Mouse (Mus musculus): ENCODE measurements around the gene Pdpk1. TPM values are rescaled to one million over a fixed set of nuclear protein-coding genes. Genes with fewer than 3 reads are reported as not detected.

Gene Pdpk1
- polyA plus RNA-seq, 1 experiment from 2014 or later: 41.2 TPM

- H3K36me3 ChIP-seq (ENCODE audit: control insufficient read depth, insufficient read depth, low read length): no peaks in the 10 kb centered on the region
- peaks cover 3% of the 10 kb centered on the region; the same call in 1 of the 2 replicates for H3K4me1 ChIP-seq (ENCODE audit: control insufficient read depth, insufficient read depth, low read length)
- H3K4me2 ChIP-seq: no peak overlapping the region
- H3K27me3 ChIP-seq (ENCODE audit: control insufficient read depth, insufficient read depth, low read length): no peaks in the 10 kb centered on the region
- WGBS: 70% methylated on average over 3 of the region's 3 CpGs
- no peak overlapping the region for H3K9ac ChIP-seq (ENCODE audit: low read length)
- H3K27ac ChIP-seq (ENCODE audit: low read depth, low read length): no peak overlapping the region
- H3K4me3 ChIP-seq (ENCODE audit: low read depth, low read length): no peak overlapping the region
- no peak for DNase-seq (ENCODE audit: low spot score, missing footprints)
- no peaks in the 10 kb centered on the region for H3K9me3 ChIP-seq (ENCODE audit: control insufficient read depth, low read length)
- ATAC-seq (ENCODE audit: low FRiP score): no peak
Measured at GRCm38 (mm10) chr17:24154463-24154862, 3.7 kb upstream of the Pdpk1 start.

GRCm38 (mm10) chr17:24151890-24152563, 1.3 kb upstream of the Pdpk1 start:
- Histone ChIP-seq H3K27me3 (ENCODE audit: control insufficient read depth, insufficient read depth, low read length) (no peaks in the 10 kb centered on the region), H3K4me1 (ENCODE audit: control insufficient read depth, insufficient read depth, low read length) (peaks cover 3% of the 10 kb centered on the region; the same call in 1 of the 2 replicates), H3K4me2 (peak overlapping the region; percentile 51), H3K36me3 (ENCODE audit: control insufficient read depth, insufficient read depth, low read length) (no peaks in the 10 kb centered on the region), H3K9me3 (ENCODE audit: control insufficient read depth, low read length) (no peaks in the 10 kb centered on the region), H3K9ac (ENCODE audit: low read length) (peak overlapping the region; percentile 45), H3K27ac (ENCODE audit: low read depth, low read length) (no peak overlapping the region), H3K4me3 (ENCODE audit: low read depth, low read length) (peak overlapping the region; percentile 28)
- ATAC-seq (ENCODE audit: low FRiP score): peak; percentile 87
- 2% methylated on average over 26 of the region's 26 CpGs for WGBS
- DNase-seq (ENCODE audit: low spot score, missing footprints): peak; percentile 96

- 18% methylated on average over 7 of the region's 7 CpGs for WGBS
- no peak overlapping the region for H3K27ac ChIP-seq (ENCODE audit: low read depth, low read length)
- H3K4me3 ChIP-seq (ENCODE audit: low read depth, low read length): no peak overlapping the region
- DNase-seq (ENCODE audit: low spot score, missing footprints): peak; percentile 81
- ATAC-seq (ENCODE audit: low FRiP score): no peak
- H3K36me3 ChIP-seq (ENCODE audit: control insufficient read depth, insufficient read depth, low read length): no peaks in the 10 kb centered on the region
- peaks cover 3% of the 10 kb centered on the region; the same call in 1 of the 2 replicates for H3K4me1 ChIP-seq (ENCODE audit: control insufficient read depth, insufficient read depth, low read length)
- no peaks in the 10 kb centered on the region for H3K9me3 ChIP-seq (ENCODE audit: control insufficient read depth, low read length)
- no peaks in the 10 kb centered on the region for H3K27me3 ChIP-seq (ENCODE audit: control insufficient read depth, insufficient read depth, low read length)
- no peak overlapping the region for H3K9ac ChIP-seq (ENCODE audit: low read length)
- no peak overlapping the region; the same call in 1 of the 2 replicates for H3K4me2 ChIP-seq
Measured at GRCm38 (mm10) chr17:24151382-24151781, 658 bp upstream of the Pdpk1 start.

GRCm38 (mm10) chr17:24149421-24149820, 1.3 kb downstream of the Pdpk1 start:
- Histone ChIP-seq H3K4me1 (ENCODE audit: control insufficient read depth, insufficient read depth, low read length) (peaks cover 3% of the 10 kb centered on the region; the same call in 1 of the 2 replicates), H3K4me2 (no peak overlapping the region), H3K4me3 (ENCODE audit: low read depth, low read length) (no peak overlapping the region), H3K36me3 (ENCODE audit: control insufficient read depth, insufficient read depth, low read length) (no peaks in the 10 kb centered on the region), H3K9me3 (ENCODE audit: control insufficient read depth, low read length) (no peaks in the 10 kb centered on the region), H3K27ac (ENCODE audit: low read depth, low read length) (no peak overlapping the region), H3K9ac (ENCODE audit: low read length) (no peak overlapping the region), H3K27me3 (ENCODE audit: control insufficient read depth, insufficient read depth, low read length) (no peaks in the 10 kb centered on the region)
- WGBS: 86% methylated on average over 7 of the region's 7 CpGs
- peak; percentile 74 for DNase-seq (ENCODE audit: low spot score, missing footprints)
- no peak for ATAC-seq (ENCODE audit: low FRiP score)

GRCm38 (mm10) chr17:24142897-24143296, 7.8 kb downstream of the Pdpk1 start:
- Histone ChIP-seq H3K27me3 (ENCODE audit: control insufficient read depth, insufficient read depth, low read length) (no peaks in the 10 kb centered on the region), H3K9me3 (ENCODE audit: control insufficient read depth, low read length) (no peaks in the 10 kb centered on the region), H3K36me3 (ENCODE audit: control insufficient read depth, insufficient read depth, low read length) (no peaks in the 10 kb centered on the region), H3K4me3 (ENCODE audit: low read depth, low read length) (no peak overlapping the region), H3K4me2 (no peak overlapping the region), H3K27ac (ENCODE audit: low read depth, low read length) (no peak overlapping the region), H3K4me1 (ENCODE audit: control insufficient read depth, insufficient read depth, low read length) (peaks cover 16% of the 10 kb centered on the region), H3K9ac (ENCODE audit: low read length) (no peak overlapping the region)
- DNase-seq (ENCODE audit: low spot score, missing footprints) (no peak), ATAC-seq (ENCODE audit: low FRiP score) (no peak)
- 48% methylated on average over 2 of the region's 2 CpGs for WGBS

GRCm38 (mm10) chr17:24141425-24141920, 9.3 kb downstream of the Pdpk1 start:
- DNase-seq (ENCODE audit: low spot score, missing footprints): peak; percentile 99
- WGBS: under 1% methylated on average over 46 of the region's 57 CpGs
- peaks cover 16% of the 10 kb centered on the region for H3K4me1 ChIP-seq (ENCODE audit: control insufficient read depth, insufficient read depth, low read length)

GRCm38 (mm10) chr17:24140845-24141424, 9.8 kb downstream of the Pdpk1 start:
- H3K4me3 ChIP-seq (ENCODE audit: low read depth, low read length): peak overlapping the region; percentile 99
- H3K27me3 ChIP-seq (ENCODE audit: control insufficient read depth, insufficient read depth, low read length): no peaks in the 10 kb centered on the region
- peak overlapping the region; percentile 97 for H3K4me2 ChIP-seq
- peak overlapping the region; percentile 48; the same call in 1 of the 2 replicates for H3K27ac ChIP-seq (ENCODE audit: low read depth, low read length)
- under 1% methylated on average over 43 of the region's 43 CpGs for whole genome bisulfite sequencing
- H3K36me3 ChIP-seq (ENCODE audit: control insufficient read depth, insufficient read depth, low read length): no peaks in the 10 kb centered on the region
- DNase-seq (ENCODE audit: low spot score, missing footprints) (peak; percentile 87), ATAC-seq (ENCODE audit: low FRiP score) (peak; percentile 7; the same call in 1 of the 2 replicates)
- peak overlapping the region; percentile 90 for H3K9ac ChIP-seq (ENCODE audit: low read length)
- H3K9me3 ChIP-seq (ENCODE audit: control insufficient read depth, low read length): no peaks in the 10 kb centered on the region
- peaks cover 16% of the 10 kb centered on the region for H3K4me1 ChIP-seq (ENCODE audit: control insufficient read depth, insufficient read depth, low read length)

More at GRCm38 (mm10) chr17:24141425-24141920, 9.3 kb downstream of the Pdpk1 start:
- peak overlapping the region; percentile 90 for H3K9ac ChIP-seq (ENCODE audit: low read length)
- peak overlapping the region; percentile 99 for H3K4me3 ChIP-seq (ENCODE audit: low read depth, low read length)
- H3K9me3 ChIP-seq (ENCODE audit: control insufficient read depth, low read length): no peaks in the 10 kb centered on the region
- H3K4me2 ChIP-seq: peak overlapping the region; percentile 97
- peak; percentile 99 for ATAC-seq (ENCODE audit: low FRiP score)
- H3K27ac ChIP-seq (ENCODE audit: low read depth, low read length): peak overlapping the region; percentile 48; the same call in 1 of the 2 replicates
- H3K27me3 ChIP-seq (ENCODE audit: control insufficient read depth, insufficient read depth, low read length): no peaks in the 10 kb centered on the region
- no peaks in the 10 kb centered on the region for H3K36me3 ChIP-seq (ENCODE audit: control insufficient read depth, insufficient read depth, low read length)

GRCm38 (mm10) chr17:24139968-24140367, 10.8 kb downstream of the Pdpk1 start:
- H3K4me2 ChIP-seq: peak overlapping the region; percentile 97
- H3K4me3 ChIP-seq (ENCODE audit: low read depth, low read length): peak overlapping the region; percentile 99
- no peak overlapping the region for H3K9ac ChIP-seq (ENCODE audit: low read length)
- no peak overlapping the region for H3K27ac ChIP-seq (ENCODE audit: low read depth, low read length)
- no peaks in the 10 kb centered on the region for H3K36me3 ChIP-seq (ENCODE audit: control insufficient read depth, insufficient read depth, low read length)
- DNase-seq (ENCODE audit: low spot score, missing footprints) (no peak), ATAC-seq (ENCODE audit: low FRiP score) (no peak)
- 95% methylated on average over 4 of the region's 4 CpGs for WGBS
- H3K4me1 ChIP-seq (ENCODE audit: control insufficient read depth, insufficient read depth, low read length): peaks cover 16% of the 10 kb centered on the region
- H3K9me3 ChIP-seq (ENCODE audit: control insufficient read depth, low read length): no peaks in the 10 kb centered on the region
- H3K27me3 ChIP-seq (ENCODE audit: control insufficient read depth, insufficient read depth, low read length): no peaks in the 10 kb centered on the region

- Histone ChIP-seq H3K27me3 (ENCODE audit: control insufficient read depth, insufficient read depth, low read length) (no peaks in the 10 kb centered on the region), H3K36me3 (ENCODE audit: control insufficient read depth, insufficient read depth, low read length) (no peaks in the 10 kb centered on the region), H3K4me2 (no peak overlapping the region), H3K9ac (ENCODE audit: low read length) (no peak overlapping the region), H3K27ac (ENCODE audit: low read depth, low read length) (no peak overlapping the region), H3K4me1 (ENCODE audit: control insufficient read depth, insufficient read depth, low read length) (peaks cover 16% of the 10 kb centered on the region), H3K9me3 (ENCODE audit: control insufficient read depth, low read length) (no peaks in the 10 kb centered on the region), H3K4me3 (ENCODE audit: low read depth, low read length) (no peak overlapping the region)
- no peak for ATAC-seq (ENCODE audit: low FRiP score)
- WGBS: 86% methylated on average over 3 of the region's 3 CpGs
- no peak for DNase-seq (ENCODE audit: low spot score, missing footprints)
Measured at GRCm38 (mm10) chr17:24139256-24139655, 11.5 kb downstream of the Pdpk1 start.

Measured in midbrain, embryonic 11.5 days (tissue).